Mouse (Mus musculus): ENCODE results near the gene Dhx16. TPM values are rescaled to one million over a fixed set of nuclear protein-coding genes. Genes with fewer than 3 reads are reported as not detected.
"Not testable (repeated sequence)": the region's sequence is repeated elsewhere in the genome, so short reads cannot be mapped to it uniquely, and the experiment has no call there.

Gene Dhx16
- polyA plus RNA-seq, 1 experiment from 2014 or later: 40.3 TPM

GRCm38 (mm10) chr17:35838122-35838544 is 41.5 kb upstream of the Dhx16 start, which contains the start of gene Tubb5:
TSS of gene Tubb5 (minus strand) at chr17:35838306.
- Histone ChIP-seq H3K4me2 (peak within 1 kb of the TSS; percentile 95), H3K27ac (peak within 1 kb of the TSS; percentile 98), H3K9ac (peak within 1 kb of the TSS; percentile 98), H3K4me3 (replicated peaks) (peak within 1 kb of the TSS; percentile 93), H3K27me3 (no peaks in the 10 kb centered on the region), H3K4me1 (replicated peaks) (peaks cover 75% of the 10 kb centered on the region), H3K36me3 (peaks cover 38% of the 10 kb centered on the region), H3K9me3 (replicated peaks) (no peaks in the 10 kb centered on the region)
- WGBS (ENCODE audit: insufficient replicate concordance): under 1% methylated on average over 29 of the region's 29 CpGs
- peak; percentile 96 for DNase-seq
- peak; percentile 69 for ATAC-seq (ENCODE audit: low read depth)

- no peaks in the 10 kb centered on the region for H3K27me3 ChIP-seq
- H3K4me3 ChIP-seq (replicated peaks): peak overlapping the region; percentile 93
- no peak for ATAC-seq (ENCODE audit: low read depth)
- H3K36me3 ChIP-seq: peaks cover 35% of the 10 kb centered on the region
- H3K4me1 ChIP-seq (replicated peaks): peaks cover 74% of the 10 kb centered on the region
- H3K9ac ChIP-seq: peak overlapping the region; percentile 98
- peak overlapping the region; percentile 98 for H3K27ac ChIP-seq
- H3K9me3 ChIP-seq (replicated peaks): no peaks in the 10 kb centered on the region
- H3K4me2 ChIP-seq: peak overlapping the region; percentile 95
- no peak for DNase-seq
- WGBS (ENCODE audit: insufficient replicate concordance): under 1% methylated on average over 5 of the region's 5 CpGs
Observed at GRCm38 (mm10) chr17:35838570-35838969, 41.0 kb upstream of the Dhx16 start.

- H3K9me3 ChIP-seq (replicated peaks); ATAC-seq (ENCODE audit: low read depth); H3K27me3 ChIP-seq: not testable (repeated sequence)
- Histone ChIP-seq H3K4me3 (replicated peaks) (peak overlapping the region; percentile 93), H3K27ac (peak overlapping the region; percentile 98), H3K4me1 (replicated peaks) (peaks cover 70% of the 10 kb centered on the region), H3K4me2 (peak overlapping the region; percentile 95), H3K36me3 (peaks cover 34% of the 10 kb centered on the region), H3K9ac (peak overlapping the region; percentile 98)
- WGBS (ENCODE audit: insufficient replicate concordance): 65% methylated on average over 3 of the region's 3 CpGs
- DNase-seq: peak; percentile 57
Observed at GRCm38 (mm10) chr17:35839002-35839401, 40.6 kb upstream of the Dhx16 start.

- WGBS (ENCODE audit: insufficient replicate concordance): 38% methylated on average over 14 of the region's 14 CpGs
- peak overlapping the region; percentile 76 for H3K4me2 ChIP-seq
- H3K27ac ChIP-seq: peak overlapping the region; percentile 98
- H3K36me3 ChIP-seq: peaks cover 32% of the 10 kb centered on the region
- no peaks in the 10 kb centered on the region for H3K9me3 ChIP-seq (replicated peaks)
- H3K4me1 ChIP-seq (replicated peaks): peaks cover 57% of the 10 kb centered on the region
- DNase-seq: no peak
- peak overlapping the region; percentile 58 for H3K9ac ChIP-seq
- ATAC-seq (ENCODE audit: low read depth): no peak
- peak overlapping the region; percentile 66 for H3K4me3 ChIP-seq (replicated peaks)
- no peaks in the 10 kb centered on the region for H3K27me3 ChIP-seq
Observed at GRCm38 (mm10) chr17:35840561-35840960, 39.1 kb upstream of the Dhx16 start.

GRCm38 (mm10) chr17:35841076-35841950 is 38.3 kb upstream of the Dhx16 start, which contains the start of gene Mdc1:
TSS of gene Mdc1 (plus strand) at chr17:35841515.
- under 1% methylated on average over 59 of the region's 59 CpGs for WGBS (ENCODE audit: insufficient replicate concordance)
- Histone ChIP-seq H3K9me3 (replicated peaks) (no peaks in the 10 kb centered on the region), H3K4me3 (replicated peaks) (peak within 1 kb of the TSS; percentile 66), H3K36me3 (peaks cover 32% of the 10 kb centered on the region), H3K27ac (peak within 1 kb of the TSS; percentile 98), H3K4me2 (peak within 1 kb of the TSS; percentile 76), H3K27me3 (no peaks in the 10 kb centered on the region), H3K9ac (peak within 1 kb of the TSS; percentile 81), H3K4me1 (replicated peaks) (peaks cover 50% of the 10 kb centered on the region)
- DNase-seq (peak; percentile 100), ATAC-seq (ENCODE audit: low read depth) (peak; percentile 85)

GRCm38 (mm10) chr17:35842006-35842405 is 37.6 kb upstream of the Dhx16 start:
- no peak for ATAC-seq (ENCODE audit: low read depth)
- 11% methylated on average over 11 of the region's 11 CpGs for WGBS (ENCODE audit: insufficient replicate concordance)
- Histone ChIP-seq H3K4me1 (replicated peaks) (peaks cover 45% of the 10 kb centered on the region), H3K36me3 (peaks cover 33% of the 10 kb centered on the region), H3K27me3 (no peaks in the 10 kb centered on the region), H3K4me2 (peak overlapping the region; percentile 76), H3K9ac (peak overlapping the region; percentile 81), H3K4me3 (replicated peaks) (peak overlapping the region; percentile 66), H3K27ac (peak overlapping the region; percentile 94), H3K9me3 (replicated peaks) (no peaks in the 10 kb centered on the region)
- no peak for DNase-seq

GRCm38 (mm10) chr17:35843514-35843913 is 36.1 kb upstream of the Dhx16 start:
- H3K9me3 ChIP-seq (replicated peaks): no peaks in the 10 kb centered on the region
- H3K27ac ChIP-seq: no peak overlapping the region
- peak overlapping the region; percentile 76 for H3K4me2 ChIP-seq
- H3K4me3 ChIP-seq (replicated peaks): no peak overlapping the region
- peak overlapping the region; percentile 81; the same call in 1 of the 2 replicates for H3K9ac ChIP-seq
- no peak for DNase-seq
- H3K27me3 ChIP-seq: no peaks in the 10 kb centered on the region
- peaks cover 43% of the 10 kb centered on the region for H3K4me1 ChIP-seq (replicated peaks)
- 90% methylated on average over 3 of the region's 3 CpGs for WGBS (ENCODE audit: insufficient replicate concordance)
- peaks cover 48% of the 10 kb centered on the region for H3K36me3 ChIP-seq
- no peak for ATAC-seq (ENCODE audit: low read depth)

- peaks cover 92% of the 10 kb centered on the region for H3K36me3 ChIP-seq
- ATAC-seq (ENCODE audit: low read depth): no peak
- H3K9me3 ChIP-seq (replicated peaks): no peaks in the 10 kb centered on the region
- 67% methylated on average over 1 of the region's 1 CpGs for WGBS (ENCODE audit: insufficient replicate concordance)
- H3K27ac ChIP-seq: peak overlapping the region; percentile 2; the same call in 1 of the 2 replicates
- H3K4me2 ChIP-seq: no peak overlapping the region
- peaks cover 27% of the 10 kb centered on the region for H3K4me1 ChIP-seq (replicated peaks)
- H3K4me3 ChIP-seq (replicated peaks): no peak overlapping the region
- no peaks in the 10 kb centered on the region for H3K27me3 ChIP-seq
- H3K9ac ChIP-seq: 0 out of 2 replicates have a peak overlapping the region, but pooled peaks have one; percentile 2
- no peak for DNase-seq
Observed at GRCm38 (mm10) chr17:35848112-35848511, 31.5 kb upstream of the Dhx16 start.

GRCm38 (mm10) chr17:35850974-35851373 is 28.6 kb upstream of the Dhx16 start:
- H3K4me1 ChIP-seq (replicated peaks): peaks cover 21% of the 10 kb centered on the region
- H3K27me3 ChIP-seq: no peaks in the 10 kb centered on the region
- ATAC-seq (ENCODE audit: low read depth): peak; percentile 83
- peak overlapping the region; percentile 63 for H3K9ac ChIP-seq
- H3K36me3 ChIP-seq: peaks cover 96% of the 10 kb centered on the region
- 10% methylated on average over 3 of the region's 3 CpGs for WGBS (ENCODE audit: insufficient replicate concordance)
- H3K4me3 ChIP-seq (replicated peaks): no peak overlapping the region
- 0 out of 2 replicates have a peak overlapping the region, but pooled peaks have one; percentile 10 for H3K4me2 ChIP-seq
- DNase-seq: no peak
- H3K9me3 ChIP-seq (replicated peaks): no peaks in the 10 kb centered on the region
- peak overlapping the region; percentile 89 for H3K27ac ChIP-seq

- no peak overlapping the region for H3K27ac ChIP-seq
- H3K9ac ChIP-seq: no peak overlapping the region
- H3K4me1 ChIP-seq (replicated peaks): peaks cover 24% of the 10 kb centered on the region
- WGBS (ENCODE audit: insufficient replicate concordance): 78% methylated on average over 1 of the region's 1 CpGs
- no peak overlapping the region for H3K4me2 ChIP-seq
- peaks cover 14% of the 10 kb centered on the region for H3K27me3 ChIP-seq
- H3K36me3 ChIP-seq: peaks cover 42% of the 10 kb centered on the region
- no peak for ATAC-seq (ENCODE audit: low read depth)
- no peaks in the 10 kb centered on the region for H3K9me3 ChIP-seq (replicated peaks)
- DNase-seq: no peak
- no peak overlapping the region for H3K4me3 ChIP-seq (replicated peaks)
Observed at GRCm38 (mm10) chr17:35859371-35859770, 20.2 kb upstream of the Dhx16 start.

- peaks cover 19% of the 10 kb centered on the region for H3K27me3 ChIP-seq
- no peak for ATAC-seq (ENCODE audit: low read depth)
- 65% methylated on average over 2 of the region's 2 CpGs for WGBS (ENCODE audit: insufficient replicate concordance)
- H3K4me3 ChIP-seq (replicated peaks): no peak overlapping the region
- no peak for DNase-seq
- H3K36me3 ChIP-seq: peaks cover 37% of the 10 kb centered on the region
- no peak overlapping the region for H3K4me2 ChIP-seq
- no peaks in the 10 kb centered on the region for H3K9me3 ChIP-seq (replicated peaks)
- H3K9ac ChIP-seq: no peak overlapping the region
- H3K27ac ChIP-seq: no peak overlapping the region
- H3K4me1 ChIP-seq (replicated peaks): peaks cover 28% of the 10 kb centered on the region
Observed at GRCm38 (mm10) chr17:35859835-35860234, 19.8 kb upstream of the Dhx16 start.

Measured in liver, embryonic 13.5 days (tissue).